Mouse (Mus musculus) CD4-positive, CD25-positive, alpha-beta regulatory T cell (primary cell): ENCODE measurements around the gene Wrnip1. TPM values are rescaled to one million over a fixed set of nuclear protein-coding genes. Genes with fewer than 3 reads are reported as not detected.

ENCODE experiments used
- polyA plus RNA-seq: library from polyadenylated mRNA; unstranded; fragments of 100-300 nt; shearing (Covaris generic); gene quantifications from one replicate; pipeline ENCODE4 v1.2.1, GENCODE M21; 2017

The Wrnip1 gene
- 88.3 TPM for polyA plus RNA-seq

DNA sequence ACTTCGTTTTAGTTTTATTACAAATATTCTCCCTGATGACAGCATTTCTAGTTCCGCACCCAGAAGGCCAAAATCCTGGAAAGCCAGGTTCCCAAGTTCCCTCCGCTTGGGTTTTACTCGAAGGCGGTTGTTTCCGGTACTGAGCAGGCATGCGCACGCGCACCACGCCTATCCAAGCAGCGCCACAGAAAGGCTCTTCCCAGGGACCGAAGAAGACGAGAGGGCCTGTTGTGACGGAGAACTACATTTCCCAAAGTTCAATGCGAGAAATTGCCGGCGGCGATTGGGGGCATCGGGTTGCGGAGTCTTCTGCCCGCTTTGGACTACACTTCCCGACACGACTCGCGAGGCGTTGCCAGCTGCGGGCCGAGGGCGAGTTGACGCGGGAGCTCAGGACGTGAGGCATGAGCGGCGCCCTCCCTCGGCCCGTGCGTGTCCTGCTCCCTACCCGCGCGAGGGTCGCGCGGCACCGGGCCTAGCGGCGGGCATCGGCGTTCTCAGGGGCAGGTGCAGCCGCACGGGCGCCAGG is at the start of gene Wrnip1:
Wrnip1 (plus strand) TSS at position 346 of the 529 bp plus-strand sequence.

DNA sequence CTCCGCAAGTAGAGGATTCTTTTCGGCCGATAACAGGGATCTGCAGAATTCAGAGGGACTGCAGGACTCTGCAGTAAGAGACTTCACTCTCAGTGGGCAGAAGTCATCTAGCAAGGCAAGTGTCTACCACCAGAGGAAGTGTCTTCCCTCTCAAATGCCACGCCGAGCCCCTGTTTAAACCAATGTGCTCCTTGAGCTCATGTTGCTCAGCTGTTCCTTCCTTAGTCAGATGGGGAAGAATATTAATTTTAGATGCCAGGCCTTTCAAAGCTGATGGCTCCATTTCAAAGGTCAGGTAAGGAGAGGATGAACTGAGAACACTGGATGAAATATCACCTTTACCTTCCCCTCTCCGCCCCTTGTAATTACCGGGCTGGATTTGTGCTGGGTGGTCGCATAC is 18.0 kb upstream of the Wrnip1 start, which contains the start of gene Mylk4:
Mylk4 (minus strand) TSS at position 139 of the 400 bp plus-strand sequence.

DNA sequence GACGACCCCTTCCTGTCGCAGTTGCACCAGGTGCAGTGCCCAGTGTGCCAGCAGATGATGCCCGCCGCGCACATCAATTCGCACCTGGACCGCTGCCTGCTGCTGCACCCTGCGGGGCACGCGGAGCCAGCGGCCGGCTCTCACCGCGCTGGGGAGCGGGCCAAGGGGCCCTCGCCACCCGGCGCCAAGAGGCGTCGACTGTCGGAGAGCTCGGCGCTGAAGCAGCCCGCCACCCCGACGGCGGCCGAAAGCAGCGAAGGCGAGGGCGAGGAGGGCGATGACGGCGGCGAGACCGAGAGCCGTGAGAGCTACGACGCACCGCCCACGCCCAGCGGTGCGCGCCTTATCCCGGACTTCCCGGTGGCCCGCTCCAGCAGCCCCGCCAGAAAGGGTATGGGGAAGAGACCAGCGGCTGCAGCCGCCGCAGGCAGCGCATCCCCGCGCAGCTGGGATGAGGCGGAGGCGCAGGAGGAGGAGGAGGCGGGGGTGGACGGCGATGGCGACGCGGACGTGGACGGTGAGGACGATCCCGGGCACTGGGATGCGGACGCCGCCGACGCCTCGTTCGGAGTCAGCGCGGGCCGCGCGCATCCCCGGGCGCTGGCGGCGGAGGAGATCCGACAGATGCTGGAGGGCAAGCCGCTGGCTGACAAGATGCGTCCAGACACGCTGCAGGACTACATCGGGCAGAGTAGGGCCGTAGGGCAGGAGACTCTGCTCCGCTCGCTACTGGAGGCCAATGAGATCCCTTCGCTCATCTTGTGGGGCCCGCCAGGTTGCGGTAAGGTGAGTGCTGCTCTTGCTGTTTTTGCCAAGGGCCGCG is 632 bp downstream of the Wrnip1 start, which contains the start of gene D930007J09Rik:
D930007J09Rik (minus strand) TSS at position 591 of the 823 bp plus-strand sequence.

DNA sequence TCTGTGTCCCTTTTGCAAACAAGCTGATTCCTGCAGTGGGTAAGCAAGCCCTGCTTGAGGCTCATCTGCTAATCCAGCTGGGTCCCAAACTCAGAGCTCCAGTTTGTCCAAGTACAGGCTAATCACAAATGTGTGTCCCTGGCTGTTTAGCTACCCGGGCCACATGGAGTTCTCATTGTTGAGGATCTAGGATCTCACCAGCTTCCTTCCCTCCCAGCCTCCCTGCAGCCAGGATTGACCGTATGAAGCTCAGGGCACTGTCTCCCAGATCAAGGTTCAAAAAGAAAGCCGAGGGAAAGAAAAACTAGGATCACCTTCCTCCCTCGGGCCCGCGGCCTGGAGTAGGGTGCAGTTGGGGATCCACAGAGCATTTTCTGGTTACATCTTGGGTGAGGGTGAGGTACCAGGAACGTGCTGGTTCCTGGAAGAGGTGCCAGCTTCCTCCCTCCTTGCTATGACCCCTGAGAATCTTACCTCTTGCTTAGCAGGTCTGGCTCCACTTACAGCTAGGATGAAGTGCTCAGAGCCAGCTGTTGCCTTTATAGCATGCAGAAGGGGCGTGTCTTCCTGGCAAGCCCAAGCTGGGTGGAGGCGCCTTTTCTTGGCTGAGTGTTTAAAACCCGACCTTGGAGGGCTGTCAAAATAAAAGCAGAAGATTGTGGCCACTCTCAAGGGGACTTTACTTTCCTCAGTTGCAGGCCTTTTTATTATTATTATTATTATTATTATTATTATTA is 49.0 kb downstream of the Wrnip1 start, which contains the start of gene Serpinb1a:
Serpinb1a (minus strand) TSS at position 518 of the 737 bp plus-strand sequence.

Other genes starting within 250 kb of the Wrnip1 start
- gene Mylk4, start 18.1 kb upstream of the Wrnip1 start, polyA plus RNA-seq: not detected
- gene D930007J09Rik, start 811 bp downstream of the Wrnip1 start, polyA plus RNA-seq: not detected
- gene Serpinb1a, start 49.1 kb downstream of the Wrnip1 start, polyA plus RNA-seq: 2.8 TPM
- not detected for gene Serpinb1c, start 96.2 kb downstream of the Wrnip1 start, polyA plus RNA-seq
- 15.2 TPM for gene Serpinb6b, start 163.2 kb downstream of the Wrnip1 start, polyA plus RNA-seq
- gene Serpinb9, start 201.2 kb downstream of the Wrnip1 start, polyA plus RNA-seq: 19.5 TPM
- 0.07 TPM for gene Serpinb9b, start 225.4 kb downstream of the Wrnip1 start, polyA plus RNA-seq